Comparison of ENCODE assay signal across 16 mouse cellular contexts in genomic region chr17:25626196-25627043, GRCm38 (mm10). TPM values are rescaled to one million over a fixed set of nuclear protein-coding genes. Genes with fewer than 3 reads are reported as not detected.
DNase-seq lines count a peak whose midpoint lies in the region; ATAC-seq lines count a peak whose summit lies in the region.
"Had no signal": no experiment of that assay in that cellular context is flagged by ENCODE, and none has a peak within 500 bp of the region (broad histone marks: within the 10 kb centered on the region; RNA-seq: fewer than 3 reads in every experiment).

No protein-coding gene starts in this region.

- no peaks in the 10 kb centered on the region for H3K36me3 ChIP-seq in heart, embryonic 15.5 days
- peaks cover 2% of the 10 kb centered on the region; the same call in 1 of the 2 replicates for H3K36me3 ChIP-seq in embryonic facial prominence, embryonic 14.5 days (ENCODE audit: control insufficient read depth, insufficient read depth, low read length)
- no peaks in the 10 kb centered on the region; the same call in 1 of the 2 replicates for H3K36me3 ChIP-seq in hindbrain, embryonic 13.5 days
- H3K36me3 ChIP-seq: neural tube, embryonic 12.5 days had no signal

- H3K4me2 ChIP-seq in heart, embryonic 15.5 days = 0 out of 2 replicates have a peak overlapping the region, but pooled peaks have one; percentile 1
- H3K4me2 ChIP-seq in embryonic facial prominence, embryonic 14.5 days (ENCODE audit: low read depth, low read length) = no peak overlapping the region
- no peak overlapping the region for H3K4me2 ChIP-seq in hindbrain, embryonic 13.5 days
- H3K4me2 ChIP-seq: limb, embryonic 12.5 days; lung, embryonic 14.5 days; neural tube, embryonic 12.5 days had no signal

- no peak overlapping the region for H3K4me3 ChIP-seq in heart, embryonic 15.5 days
- no peak overlapping the region for H3K4me3 ChIP-seq in embryonic facial prominence, embryonic 14.5 days (ENCODE audit: low read depth, low read length)
- H3K4me3 ChIP-seq in hindbrain, embryonic 13.5 days = no peak overlapping the region
- H3K4me3 ChIP-seq: limb, embryonic 12.5 days; megakaryocyte, embryonic 14.5 days; neural tube, embryonic 12.5 days had no signal

- no peaks in the 10 kb centered on the region for H3K9me3 ChIP-seq in heart, embryonic 15.5 days (replicated peaks)
- H3K9me3 ChIP-seq in embryonic facial prominence, embryonic 14.5 days (ENCODE audit: control insufficient read depth, low read length) = no peaks in the 10 kb centered on the region
- no peaks in the 10 kb centered on the region for H3K9me3 ChIP-seq in hindbrain, embryonic 13.5 days
- H3K9me3 ChIP-seq: limb, embryonic 12.5 days; megakaryocyte, embryonic 14.5 days; neural tube, embryonic 12.5 days had no signal

- DNase-seq in heart, adult 9 months (ENCODE audit: low spot score in 2 of 2) = no peak
- DNase-seq in left cerebral cortex, postnatal 25 days (ENCODE audit: low spot score in 2 of 2) = peak; percentile 8 to 59
- no peak for DNase-seq in left cerebral cortex, adult 8-10 months (ENCODE audit: low spot score in 2 of 2)
- DNase-seq in embryonic facial prominence, embryonic 14.5 days (ENCODE audit: low spot score) = peak; percentile 14
- DNase-seq in natural killer cell, adult 2 months (ENCODE audit: low spot score in 2 of 2) = no peak
- DNase-seq in cerebellum, postnatal 36 days = no peak
- DNase-seq: adrenal gland, adult 8-10 months; lung, embryonic 14.5 days; thymus, adult 2 months had no signal

- no peak overlapping the region for H3K9ac ChIP-seq in heart, embryonic 15.5 days
- H3K9ac ChIP-seq in embryonic facial prominence, embryonic 14.5 days (ENCODE audit: low read depth, low read length) = no peak overlapping the region
- 0 out of 2 replicates have a peak overlapping the region, but pooled peaks have one; percentile 39 for H3K9ac ChIP-seq in hindbrain, embryonic 13.5 days
- H3K9ac ChIP-seq: limb, embryonic 12.5 days; lung, embryonic 14.5 days; neural tube, embryonic 12.5 days had no signal

- no peaks in the 10 kb centered on the region for H3K27me3 ChIP-seq in heart, embryonic 15.5 days
- no peaks in the 10 kb centered on the region for H3K27me3 ChIP-seq in embryonic facial prominence, embryonic 14.5 days (replicated peaks; ENCODE audit: control insufficient read depth, insufficient read depth, low read length)
- 0 out of 2 replicates have a peak, but pooled peaks cover 4% of the 10 kb centered on the region for H3K27me3 ChIP-seq in hindbrain, embryonic 13.5 days
- H3K27me3 ChIP-seq: CH12.LX, Patski had no signal

- peaks cover 19% of the 10 kb centered on the region for H3K4me1 ChIP-seq in heart, embryonic 15.5 days (replicated peaks)
- H3K4me1 ChIP-seq in embryonic facial prominence, embryonic 14.5 days (ENCODE audit: control insufficient read depth, insufficient read depth, low read length) = peaks cover 5% of the 10 kb centered on the region; the same call in 1 of the 2 replicates
- H3K4me1 ChIP-seq in hindbrain, embryonic 13.5 days (replicated peaks) = peaks cover 33% of the 10 kb centered on the region

- peak overlapping the region; percentile 21; the same call in 1 of the 2 replicates for H3K27ac ChIP-seq in heart, embryonic 15.5 days
- no peak overlapping the region for H3K27ac ChIP-seq in embryonic facial prominence, embryonic 14.5 days (replicated peaks; ENCODE audit: low read depth, low read length)
- H3K27ac ChIP-seq in hindbrain, embryonic 13.5 days = peak overlapping the region; percentile 18; the same call in 1 of the 2 replicates
- H3K27ac ChIP-seq: limb, embryonic 12.5 days; neural tube, embryonic 12.5 days had no signal

- 45% methylated on average over 20 of the region's 20 CpGs for WGBS in heart, embryonic 15.5 days
- 42% methylated on average over 20 of the region's 20 CpGs for WGBS in embryonic facial prominence, embryonic 14.5 days
- 34% methylated on average over 20 of the region's 20 CpGs for WGBS in hindbrain, embryonic 13.5 days

- intact Hi-C loops in left cerebral cortex, postnatal 25 days (cut with DNase I) = no loop called here

- ATAC-seq in heart, embryonic 15.5 days (replicated peaks; ENCODE audit: insufficient number of reproducible peaks, insufficient read depth, low FRiP score, low read depth) = no peak; the same call in 1 of the 2 replicates
- 0 out of 2 replicates have a peak, but pooled peaks have one; percentile 32 for ATAC-seq in embryonic facial prominence, embryonic 14.5 days (ENCODE audit: low read depth)
- ATAC-seq in hindbrain, embryonic 13.5 days (ENCODE audit: low FRiP score) = no peak
- ATAC-seq: Patski had no signal

RNA-seq across cellular contexts. Expression of gene Lmf1, which starts 47.5 kb away (rescaled TPM):
- polyA plus RNA-seq in heart, embryonic 15.5 days (2015; fragmentation: Nextera tagmentation; extraction: Ambion mirVana) = 33.0 and 34.7 TPM in 2 replicates
- total RNA-seq in left cerebral cortex, postnatal 25 days (2021) = 10 to 100 TPM; 20.4 to 23.7 TPM
- 10 to 100 TPM; 22.0 to 26.3 (median 24.6) TPM for total RNA-seq in left cerebral cortex, adult 8-10 months (2022)
- polyA plus RNA-seq in embryonic facial prominence, embryonic 14.5 days (2014; fragmentation: Nextera tagmentation; extraction: Ambion mirVana) = 27.3 and 30.1 TPM in 2 replicates
- 22.6 and 24.0 TPM in 2 replicates for polyA plus RNA-seq in hindbrain, embryonic 13.5 days (2015; fragmentation: Nextera tagmentation; extraction: Ambion mirVana)

RNA-seq across cellular contexts. Expression of gene Sox8, which starts 55.9 kb away (rescaled TPM):
- 0.73 and 1.5 TPM in 2 replicates for polyA plus RNA-seq in heart, embryonic 15.5 days (2015; fragmentation: Nextera tagmentation; extraction: Ambion mirVana)
- total RNA-seq in left cerebral cortex, postnatal 25 days (2021) = 10 to 100 TPM; 52.1 to 55.3 TPM
- total RNA-seq in left cerebral cortex, adult 8-10 months (2022) = 10 to 100 TPM; 49.8 to 68.7 (median 54.9) TPM
- polyA plus RNA-seq in embryonic facial prominence, embryonic 14.5 days (2014; fragmentation: Nextera tagmentation; extraction: Ambion mirVana) = 15.8 and 18.0 TPM in 2 replicates
- polyA plus RNA-seq in hindbrain, embryonic 13.5 days (2015; fragmentation: Nextera tagmentation; extraction: Ambion mirVana) = 11.1 and 11.8 TPM in 2 replicates
- total RNA-seq: CH12.LX had no signal

Comparison
In these comparisons a context has a peak if more than half of its experiments do, and no peak if none do; other contexts are left out.
1. DNase-seq: peak in left cerebral cortex, postnatal 25 days (2 of 2) and embryonic facial prominence, embryonic 14.5 days (single experiment); none in heart, adult 9 months (0 of 2), left cerebral cortex, adult 8-10 months (0 of 2), natural killer cell, adult 2 months (0 of 2) and cerebellum, postnatal 36 days (0 of 2).